Mouse (Mus musculus) c-Kit-positive CD71-positive TER-119-positive erythroid progenitor cells, embryonic 14.5 days (primary cell): ENCODE results near the gene P4ha2.

Experiments
- DNase-seq: peaks from one replicate; pipeline ENCODE4 v3.0.0-alpha.2; 2013; ENCODE audit warnings: low spot score

P4ha2 gene

DNA sequence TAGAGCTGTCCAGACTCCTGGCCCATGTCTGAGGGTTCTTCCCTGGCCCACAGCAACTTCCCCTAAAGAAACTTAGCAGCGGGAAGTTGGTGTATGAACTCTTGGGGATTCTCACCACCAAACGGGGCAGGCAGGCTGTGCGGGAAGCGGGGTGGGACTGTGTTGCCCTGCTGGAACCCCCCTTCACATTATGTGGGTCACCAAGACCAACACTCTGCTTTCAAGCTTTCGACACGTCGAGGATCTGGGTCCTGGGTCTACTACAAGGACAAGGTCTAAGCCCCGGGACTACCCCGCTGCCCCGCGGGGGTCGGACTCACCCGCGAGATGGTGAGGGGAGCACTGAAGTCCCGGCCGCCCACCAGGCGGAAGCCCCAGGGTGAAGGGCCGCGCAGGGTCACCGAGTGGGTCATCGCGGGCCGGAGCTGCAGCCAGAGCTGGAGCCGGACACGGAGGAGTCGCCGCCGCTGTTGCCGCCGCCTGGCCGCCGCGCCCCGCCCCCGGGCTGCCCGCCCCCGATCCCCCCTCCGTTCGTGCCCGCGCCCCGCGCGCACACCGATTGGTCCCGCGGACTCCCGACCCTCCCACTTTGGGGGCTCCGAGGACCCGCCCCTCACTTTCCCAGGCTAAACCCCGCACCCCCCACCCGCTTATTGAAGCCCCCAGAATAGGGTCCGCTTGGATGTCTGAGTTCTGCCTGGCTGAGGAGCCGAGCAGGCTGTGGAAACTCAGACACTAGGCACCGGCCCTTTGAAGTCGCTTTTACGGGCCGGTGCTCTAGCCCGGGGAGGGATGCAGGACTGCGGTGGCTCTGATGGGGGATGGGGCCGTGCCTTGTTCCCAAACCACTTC is 31.1 kb upstream of the P4ha2 start, which contains the start of gene Pdlim4:
Gene Pdlim4 (minus strand): TSS at position 495 of the 852 bp plus-strand sequence.
- no peak for DNase-seq

DNA sequence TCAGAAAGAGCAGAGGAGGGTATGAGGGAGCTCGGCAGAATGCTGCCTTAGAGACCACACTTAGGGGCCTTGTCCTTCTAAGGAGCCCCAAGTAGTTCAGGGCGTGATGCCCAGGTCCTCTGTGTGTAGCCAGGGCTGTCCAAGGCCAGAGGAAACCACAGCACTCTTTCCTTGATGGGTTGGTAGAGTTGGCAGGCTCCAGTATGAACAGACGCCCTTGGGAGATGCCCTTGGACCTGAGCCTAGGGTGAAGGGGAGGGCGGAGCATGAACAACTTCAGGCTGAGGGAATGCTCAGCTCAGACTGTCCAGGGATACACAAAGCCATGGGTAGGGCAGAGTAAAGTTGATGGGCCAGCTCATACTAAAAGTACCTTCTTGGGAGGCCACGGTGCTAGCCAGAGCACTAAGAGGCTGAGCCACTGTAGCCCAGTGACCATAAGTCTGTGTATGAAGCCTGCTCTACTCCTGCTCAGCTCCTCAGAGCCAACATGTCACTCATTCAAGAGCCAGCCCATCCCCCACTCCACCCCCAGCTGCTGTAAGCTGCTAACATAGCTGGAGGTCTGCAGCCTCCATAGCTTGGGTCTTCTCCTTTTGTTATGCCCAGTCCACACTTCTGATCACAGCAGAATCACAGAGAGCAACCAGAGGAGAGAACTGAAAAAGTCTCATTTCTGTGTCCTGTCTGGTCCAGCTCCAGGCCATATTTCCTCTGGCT is 28.0 kb upstream of the P4ha2 start:
- DNase-seq: no peak

DNA sequence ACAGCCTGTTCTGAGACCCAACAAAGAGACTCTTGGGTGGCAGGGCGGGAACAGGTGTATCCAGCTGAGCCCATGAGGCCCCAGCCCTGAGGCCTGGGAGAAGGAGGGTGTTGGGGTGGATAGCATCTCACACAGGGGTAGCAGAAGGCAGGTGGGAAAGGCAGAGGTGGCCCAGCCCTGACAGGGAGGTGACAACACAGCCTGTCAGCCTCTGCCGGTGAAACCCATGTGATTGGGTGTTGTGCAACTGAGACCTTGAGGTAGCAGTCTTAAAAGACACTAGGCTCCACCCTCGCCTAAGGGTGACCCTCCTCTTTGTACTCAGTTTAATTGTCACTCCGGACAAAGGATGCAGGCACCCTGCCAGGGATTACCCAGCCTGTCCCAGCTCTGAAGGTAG is 26.6 kb upstream of the P4ha2 start:
- no peak for DNase-seq

DNA sequence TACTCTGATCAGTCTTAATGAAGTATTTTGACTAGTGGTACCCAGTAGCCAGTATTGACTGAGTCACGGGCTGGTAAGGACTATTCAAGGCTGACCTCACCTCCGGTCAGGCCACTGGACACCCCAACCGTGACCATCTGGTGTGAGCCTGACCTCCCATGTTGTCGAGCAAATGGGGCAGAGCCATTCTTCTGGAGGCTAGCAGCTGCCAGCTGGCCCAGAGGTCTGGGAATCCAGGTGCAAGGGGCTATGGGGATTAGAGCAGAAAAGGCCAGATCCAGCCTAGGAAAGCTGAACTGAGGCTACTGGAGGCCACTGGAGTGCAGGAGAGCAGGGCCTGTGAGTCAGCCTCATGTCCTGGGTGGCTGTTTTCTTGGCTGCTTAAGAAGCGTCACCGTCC is 24.5 kb upstream of the P4ha2 start:
- no peak for DNase-seq

DNA sequence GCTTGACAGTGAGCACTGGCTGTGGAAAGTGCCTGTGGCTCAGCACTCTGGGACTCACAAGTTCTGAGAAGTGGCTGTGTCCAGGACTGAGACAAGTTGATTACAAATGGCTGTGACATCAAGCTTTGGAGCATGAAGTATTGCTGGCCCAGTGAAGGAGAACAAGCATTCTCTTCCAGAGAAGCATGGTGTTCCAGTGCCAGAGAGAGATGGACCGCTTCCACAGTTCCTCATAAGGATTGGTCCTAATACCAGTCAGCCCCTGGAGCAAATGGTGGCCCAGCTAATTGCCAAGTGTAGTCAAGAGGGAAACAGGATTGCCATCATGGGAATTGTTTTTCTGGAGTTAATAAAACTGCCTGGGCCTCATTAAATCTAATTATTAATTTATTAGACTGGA is 23.8 kb upstream of the P4ha2 start:
- DNase-seq: no peak

DNA sequence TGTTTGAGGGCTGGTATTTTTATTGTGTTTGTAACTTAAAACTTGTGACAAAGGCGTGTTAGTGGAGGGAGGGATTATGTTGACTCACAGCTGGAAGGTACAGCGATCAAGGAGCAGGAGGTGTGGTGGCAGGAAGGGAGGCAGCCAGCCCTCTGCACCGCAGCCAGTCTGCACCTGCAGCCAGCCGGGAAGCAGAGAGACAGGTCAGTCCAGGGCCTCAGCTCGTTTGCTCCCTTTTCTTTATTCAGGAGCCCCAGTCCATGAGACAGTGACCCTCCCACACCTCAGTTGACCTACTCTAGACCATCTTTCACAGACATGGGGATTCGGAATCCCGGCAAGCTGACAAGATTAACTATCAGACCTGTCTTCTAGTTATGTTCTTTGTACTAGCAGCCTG is 19.5 kb upstream of the P4ha2 start:
- DNase-seq: no peak

DNA sequence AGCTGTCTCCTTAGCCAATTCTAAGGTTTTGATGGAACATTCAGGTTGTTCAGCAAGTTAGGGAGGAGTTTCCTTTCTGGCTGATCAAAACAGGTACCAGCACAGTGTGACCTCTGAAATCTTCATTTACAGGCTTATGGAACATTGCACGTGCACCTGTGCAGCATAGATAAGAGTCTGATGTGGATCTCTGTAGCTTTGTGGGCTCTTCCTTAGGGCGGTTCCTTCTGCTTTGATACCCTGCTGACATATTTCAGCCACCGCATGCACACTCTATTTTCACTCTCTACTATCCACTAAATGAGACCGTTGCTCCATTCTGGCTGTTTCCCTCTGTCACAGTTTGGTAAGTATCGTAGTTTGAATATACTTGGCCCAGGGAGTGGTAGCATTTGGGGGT is 17.2 kb upstream of the P4ha2 start:
- DNase-seq: no peak

DNA sequence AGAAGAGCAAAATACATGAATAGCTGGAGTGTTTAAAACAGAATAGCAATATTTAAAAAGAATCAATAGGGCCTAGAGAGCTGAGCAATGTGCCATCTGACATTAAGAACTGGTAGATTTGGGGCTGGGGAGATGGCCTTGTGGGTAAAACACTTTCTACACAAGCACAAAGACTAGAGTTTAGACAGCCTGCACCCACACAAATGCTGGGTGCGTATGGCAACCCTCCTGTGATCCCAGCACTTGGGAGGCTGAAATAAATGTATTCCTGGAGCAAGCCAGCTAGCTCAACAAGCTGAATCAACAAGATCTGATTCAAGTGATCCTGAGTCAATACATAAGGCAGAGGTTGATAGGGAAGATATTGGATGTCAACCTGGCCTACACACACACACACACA is 14.9 kb upstream of the P4ha2 start:
- no peak for DNase-seq

DNA sequence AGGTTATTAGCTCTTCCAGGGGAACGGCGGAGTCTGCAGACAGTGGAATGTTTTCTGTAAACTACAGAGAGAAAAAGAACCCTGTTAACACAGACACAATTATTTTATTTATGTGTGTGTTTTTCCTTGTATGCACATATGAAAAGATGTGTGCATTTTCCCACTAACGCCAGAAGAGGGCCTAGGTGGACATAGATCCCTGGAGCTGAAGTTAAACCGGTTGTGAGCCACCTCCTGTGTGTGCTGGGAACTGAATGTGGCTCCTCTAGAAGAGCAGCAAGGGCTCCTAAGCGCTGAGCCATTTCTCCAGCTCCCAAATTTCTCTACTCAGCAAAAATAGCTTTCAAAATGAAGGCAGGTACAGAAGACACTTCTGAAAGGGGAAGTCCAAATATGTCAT is 14.1 kb upstream of the P4ha2 start:
- no peak for DNase-seq

DNA sequence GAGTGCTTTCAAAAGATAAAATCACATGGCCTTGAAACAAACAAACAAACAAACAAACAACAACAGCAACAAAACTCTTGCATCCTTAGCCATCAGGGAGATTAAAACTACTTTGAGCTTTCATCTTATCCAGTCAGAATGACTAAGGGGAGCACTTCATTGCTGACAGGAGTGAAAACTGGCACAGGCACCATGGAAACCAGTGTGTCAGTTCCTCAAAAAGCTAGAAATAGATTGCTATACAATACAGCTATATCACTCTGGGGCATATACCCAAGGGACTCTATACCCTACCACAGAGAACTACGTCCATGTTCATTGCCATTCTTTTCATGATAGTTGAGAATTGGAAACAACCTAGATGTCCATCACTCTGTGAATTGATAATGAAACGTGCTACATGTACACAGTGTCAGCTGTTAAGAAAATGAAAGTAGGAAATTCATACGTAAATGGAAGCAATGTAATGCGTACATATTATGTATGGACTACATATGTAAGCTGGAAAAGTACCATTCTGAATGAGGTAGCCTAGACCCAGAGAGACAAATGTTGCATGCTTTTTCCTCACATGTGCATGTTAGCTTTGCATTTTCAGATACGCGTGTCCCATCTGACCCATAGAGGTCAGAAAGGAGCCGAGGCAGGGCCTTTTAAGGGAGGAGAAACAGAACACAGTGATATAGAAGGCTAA is 11.5 kb upstream of the P4ha2 start:
- DNase-seq: no peak

DNA sequence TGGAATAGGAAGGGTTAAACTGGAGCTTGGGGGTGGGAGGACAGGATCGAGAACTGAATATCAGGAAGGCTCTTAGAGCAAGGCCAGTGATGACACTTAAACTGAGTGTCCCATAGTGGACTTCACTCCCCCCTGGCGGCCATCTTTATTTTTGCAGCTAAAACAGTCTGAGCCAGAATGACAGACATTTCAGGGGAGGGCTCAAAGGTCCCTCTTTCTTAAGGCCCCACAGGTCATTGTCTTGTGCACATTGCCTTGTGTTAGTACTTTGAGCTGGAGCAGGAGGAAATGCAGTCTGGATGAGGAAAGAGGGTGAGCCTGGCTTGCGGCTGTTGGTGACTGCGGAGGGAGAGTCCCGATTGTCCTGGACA is 11.0 kb upstream of the P4ha2 start:
- DNase-seq: peak; percentile 62

DNA sequence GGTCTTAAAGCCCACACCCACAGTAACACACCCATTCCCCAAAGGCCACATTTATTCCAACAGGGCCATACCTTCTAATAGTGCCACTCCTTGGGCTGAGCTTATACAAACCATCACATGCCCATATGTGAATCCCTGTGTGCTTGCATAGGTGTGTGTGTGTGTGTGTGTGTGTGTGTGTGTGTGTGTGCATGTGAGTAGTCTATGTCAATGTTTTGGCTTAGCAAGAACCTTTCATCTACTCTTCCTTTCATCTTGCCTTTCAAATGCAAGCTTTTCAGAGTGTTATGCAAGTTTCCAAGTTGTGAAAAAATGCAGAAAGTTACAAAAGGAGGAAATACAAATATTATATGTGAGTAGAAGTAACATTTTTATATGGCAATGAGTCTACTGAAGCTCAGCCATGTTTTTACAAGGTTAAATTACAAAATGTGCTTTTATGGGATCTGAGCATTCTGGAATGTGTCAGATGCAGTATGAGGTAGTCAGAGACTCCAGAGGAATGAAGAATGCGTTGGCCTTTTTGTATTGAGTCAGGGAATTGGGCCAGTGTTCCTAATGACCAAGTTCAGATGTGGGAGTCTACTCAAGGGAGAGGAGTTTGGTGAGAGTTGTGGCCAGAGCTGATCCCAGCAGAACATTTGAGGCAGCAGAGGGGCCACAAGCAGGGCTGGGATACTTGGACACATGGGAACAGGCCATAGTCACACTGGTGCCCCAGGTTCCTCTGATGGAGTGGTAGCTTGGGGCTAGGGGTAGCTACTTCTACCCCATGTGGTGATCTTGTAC is 9.6 kb upstream of the P4ha2 start:
- DNase-seq: no peak

DNA sequence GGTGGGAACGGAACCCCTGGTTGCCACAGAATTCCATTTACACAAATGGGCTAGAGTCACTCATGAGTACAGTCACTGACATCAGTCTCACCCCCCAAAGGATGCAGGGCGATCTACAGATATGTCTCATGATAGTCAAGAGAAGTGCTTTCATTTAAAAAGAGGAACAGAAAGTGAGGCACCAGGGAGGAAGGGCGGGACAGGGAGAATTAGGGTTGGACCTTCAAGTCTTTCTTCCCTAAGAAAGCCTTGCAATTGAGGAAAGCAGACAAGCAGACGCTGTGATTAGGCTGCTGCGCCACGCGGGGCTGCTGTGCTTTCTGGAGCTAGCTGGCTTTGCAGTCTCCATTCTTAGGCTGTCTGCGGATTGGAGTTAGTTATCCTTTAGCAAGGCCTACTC is 8.2 kb upstream of the P4ha2 start:
- DNase-seq: no peak

DNA sequence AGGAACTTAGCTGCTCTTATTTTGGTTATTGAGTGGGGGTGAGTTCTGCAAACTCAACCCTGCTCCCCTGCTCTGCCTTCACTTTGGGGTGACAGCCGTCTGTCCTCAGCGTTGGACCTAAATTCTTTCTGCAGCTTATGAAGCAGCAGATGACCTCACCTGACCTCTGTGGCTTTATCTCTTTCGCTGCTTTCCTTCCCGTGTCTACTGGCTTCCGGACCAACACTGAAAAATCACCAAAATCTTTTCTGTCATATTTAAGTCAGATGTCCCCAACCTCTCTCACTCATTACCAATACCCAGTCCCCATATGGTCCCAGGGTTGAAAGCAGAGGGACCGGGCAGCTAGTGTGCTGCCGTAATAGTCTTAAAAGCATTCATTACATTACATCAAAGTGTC is 7.7 kb upstream of the P4ha2 start:
- no peak for DNase-seq

DNA sequence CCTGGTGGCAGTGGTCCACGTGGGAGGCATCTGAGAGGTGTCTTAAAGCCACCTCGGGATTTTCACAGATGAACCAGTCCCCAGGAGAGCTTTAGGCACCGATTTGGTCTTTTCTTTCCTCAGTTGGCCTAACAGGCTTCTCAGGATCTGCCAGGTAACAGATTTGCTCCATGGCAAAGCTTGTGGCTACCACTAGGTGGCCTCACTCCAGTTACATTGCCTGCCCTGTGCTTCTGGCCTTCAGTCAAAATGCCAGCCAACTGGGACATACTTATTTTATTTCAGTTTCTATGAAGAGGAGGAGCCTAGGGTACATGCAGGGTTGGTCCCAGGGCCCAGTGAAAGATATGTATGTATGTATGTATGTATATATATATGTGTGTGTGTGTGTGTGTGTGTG is 6.9 kb upstream of the P4ha2 start:
- DNase-seq: no peak

DNA sequence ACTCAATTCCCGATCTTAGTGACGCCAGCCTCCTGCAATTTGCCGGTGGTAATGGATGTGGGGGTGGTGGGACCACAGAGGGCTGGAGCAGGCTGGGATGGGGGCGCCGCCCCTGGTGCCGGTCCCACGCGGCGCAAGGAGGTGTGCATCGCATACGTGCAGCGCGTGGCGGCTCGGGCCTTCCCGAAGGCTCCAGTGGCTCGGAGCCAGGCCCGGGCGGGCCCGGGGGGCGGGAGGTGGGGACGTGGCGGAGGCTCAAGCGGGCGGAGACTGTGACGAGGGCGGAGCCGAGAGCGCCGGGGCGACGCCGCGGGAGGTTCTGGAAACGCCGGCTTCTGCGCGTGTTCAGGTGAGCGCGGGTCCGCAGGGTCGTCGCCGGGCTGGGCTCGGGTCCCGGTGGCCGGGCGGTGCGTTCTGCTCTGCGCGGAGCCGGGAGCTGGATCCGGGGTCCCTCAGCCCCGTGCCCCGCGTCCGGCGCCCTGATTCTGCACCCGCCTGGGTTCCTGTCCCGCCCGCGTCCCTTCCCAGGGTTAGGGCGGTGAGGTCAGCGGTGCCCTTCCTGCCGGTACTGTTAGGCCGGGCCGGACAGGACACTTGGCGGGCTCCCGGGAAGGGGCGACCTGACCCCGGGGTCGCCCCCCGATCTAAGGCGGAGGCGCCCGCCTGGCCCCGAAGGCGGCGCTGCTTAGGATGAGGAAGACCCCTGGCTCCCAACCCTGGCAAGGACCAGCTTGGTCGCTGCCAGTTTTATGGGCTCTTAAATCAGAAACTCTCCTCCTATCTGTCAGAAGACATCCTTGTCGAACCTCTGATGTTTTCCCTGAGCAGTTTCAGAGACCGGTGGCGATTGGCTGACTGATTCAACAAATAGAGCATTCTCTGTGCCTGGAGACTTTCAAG is 1.0 kb downstream of the P4ha2 start:
- DNase-seq: no peak

DNA sequence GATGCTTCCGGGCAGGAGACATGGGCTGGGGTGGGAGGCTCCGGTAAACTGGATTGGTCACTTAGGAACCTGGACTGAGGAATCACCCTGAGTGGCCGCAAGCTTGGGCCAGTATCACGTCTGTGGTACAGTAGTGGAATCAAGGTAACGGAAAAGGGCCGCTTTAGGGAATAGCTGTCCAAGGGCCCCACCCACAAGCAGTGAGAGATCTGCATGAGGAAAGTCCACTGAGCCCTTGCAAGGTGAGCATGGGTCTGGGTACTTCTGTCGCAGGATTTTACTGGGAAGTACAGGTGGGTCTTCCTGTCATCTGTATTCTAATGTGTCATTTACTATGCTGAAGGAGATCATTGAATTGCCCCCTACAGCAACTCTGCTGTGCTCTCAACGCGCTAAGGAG is 1.8 kb downstream of the P4ha2 start:
- DNase-seq: no peak

DNA sequence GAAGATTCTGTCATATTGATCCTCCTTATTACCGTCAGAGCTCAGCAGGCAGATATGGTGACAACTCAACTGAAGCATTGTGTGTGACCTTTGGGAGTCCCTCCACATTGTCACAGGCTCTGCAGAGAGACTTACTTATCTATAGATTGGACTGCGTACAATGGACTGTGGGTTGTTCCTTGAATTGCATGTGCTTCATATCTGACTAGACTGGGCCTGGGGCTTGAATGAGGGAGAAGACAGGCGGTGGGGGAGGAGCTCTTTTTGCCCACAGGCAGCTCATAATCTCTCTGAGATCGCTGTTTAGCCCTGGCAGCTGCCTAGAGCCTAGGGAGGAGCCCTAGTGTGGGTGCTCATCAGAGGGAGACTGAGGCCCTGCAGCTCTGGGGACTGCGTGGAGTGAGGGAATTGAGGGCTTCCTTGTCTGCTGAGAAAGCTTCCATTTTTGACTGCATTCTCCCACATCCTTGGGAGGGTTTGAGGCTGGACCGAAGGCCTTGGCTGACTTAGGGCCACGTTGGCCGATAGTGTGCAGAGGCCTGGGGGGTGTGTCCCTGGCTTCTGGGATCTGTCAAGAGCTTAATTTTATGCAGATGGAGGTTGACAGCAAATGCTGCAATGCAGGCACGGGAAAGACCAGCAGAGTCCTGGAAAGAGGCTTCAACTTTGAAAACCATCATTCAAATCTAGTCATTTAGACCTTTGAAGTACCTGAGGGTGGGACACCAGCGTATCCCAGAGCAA is 3.0 kb downstream of the P4ha2 start:
- no peak for DNase-seq

DNA sequence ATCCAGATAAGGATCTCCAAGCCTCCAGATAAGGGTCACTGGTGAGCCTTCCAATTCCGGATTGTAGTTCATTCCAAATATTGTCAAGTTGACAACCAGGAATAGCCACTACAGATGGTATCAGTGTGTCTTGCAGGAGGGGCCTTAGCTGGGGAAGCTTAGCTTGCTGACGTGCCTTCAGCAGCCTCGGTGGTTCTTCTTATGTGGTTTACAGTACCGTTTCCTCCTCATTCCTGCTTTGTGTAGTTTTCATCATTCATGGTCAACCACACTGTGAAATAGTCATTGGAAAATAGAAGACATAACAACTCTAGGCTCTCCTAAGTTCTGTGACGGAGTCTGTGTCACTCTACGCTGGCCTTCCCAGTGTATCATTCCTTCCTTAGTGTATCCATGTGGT is 5.1 kb downstream of the P4ha2 start:
- no peak for DNase-seq

DNA sequence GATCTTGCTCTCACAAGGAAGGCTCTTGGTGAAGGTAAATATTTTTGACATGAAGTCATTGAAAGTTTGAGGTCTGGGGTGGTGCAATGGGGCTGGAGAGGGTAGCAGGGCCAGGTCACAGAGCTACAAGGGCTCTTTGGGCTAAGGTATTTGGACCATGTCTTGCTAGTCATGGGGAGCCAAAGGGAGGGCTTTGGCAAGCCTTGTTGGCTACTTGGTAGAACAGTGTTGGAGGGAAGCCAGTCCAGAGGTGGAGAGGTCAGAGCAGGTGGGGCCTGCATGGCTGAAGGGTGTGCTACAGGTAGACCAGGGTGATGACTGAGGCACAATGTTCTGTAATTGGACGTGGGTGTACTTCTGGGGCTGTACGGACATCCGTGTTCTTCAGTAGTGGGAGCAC is 6.8 kb downstream of the P4ha2 start:
- no peak for DNase-seq

DNA sequence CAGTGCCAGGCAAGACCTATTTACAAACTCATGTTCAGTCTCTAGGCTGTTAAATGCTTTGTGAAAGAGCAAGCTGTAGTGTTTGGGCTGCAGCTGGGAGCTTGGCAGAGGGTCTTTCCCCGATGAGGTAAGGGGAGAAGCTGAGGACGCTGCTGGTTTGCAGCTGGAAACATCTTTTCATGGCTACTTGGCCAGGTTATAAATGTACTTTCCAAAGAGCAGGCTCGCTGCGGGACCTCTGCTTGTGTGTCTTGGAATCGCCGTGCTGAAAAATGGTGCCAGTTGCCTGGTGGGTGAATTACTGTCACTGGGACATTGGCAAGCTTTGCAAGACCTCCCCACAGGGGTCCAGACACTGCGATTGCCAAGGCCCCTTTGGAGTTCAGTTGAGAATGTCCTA is 7.3 kb downstream of the P4ha2 start:
- DNase-seq: no peak
